Mouse (Mus musculus) embryonic facial prominence, embryonic 13.5 days (tissue): ENCODE data around the gene Pitx1. TPM values are rescaled to one million over a fixed set of nuclear protein-coding genes. Genes with fewer than 3 reads are reported as not detected.

Experiments used
- polyA plus RNA-seq: library from polyadenylated mRNA; unstranded; fragments of >200 nt; fragmentation: Nextera tagmentation; extraction: Ambion mirVana; gene quantifications from 2 replicates; pipeline ENCODE4 v1.2.1, GENCODE M21; 2015

The Pitx1 gene
- polyA plus RNA-seq, 1 experiment from 2014 or later: 62.7 TPM

Other genes with a start within 250 kb of the Pitx1 start
- 34.3 and 35.1 TPM in 2 replicates for gene B4galt7, start 236.3 kb downstream of the Pitx1 start, polyA plus RNA-seq
- gene Caml, start 213.2 kb downstream of the Pitx1 start, polyA plus RNA-seq: 76.3 and 76.5 TPM in 2 replicates
- 43.2 and 44.3 TPM in 2 replicates for gene Ddx46, start 201.2 kb downstream of the Pitx1 start, polyA plus RNA-seq
- gene B230219D22Rik, start 143.1 kb downstream of the Pitx1 start, polyA plus RNA-seq: 71.5 and 73.7 TPM in 2 replicates
- 109 and 110 TPM in 2 replicates for gene Txndc15, start 121.5 kb downstream of the Pitx1 start, polyA plus RNA-seq
- gene Pcbd2, start 108.8 kb downstream of the Pitx1 start, polyA plus RNA-seq: 44.3 and 61.4 TPM in 2 replicates
- gene Catsper3, start 51.6 kb downstream of the Pitx1 start, polyA plus RNA-seq: not detected in 2 replicates